Mouse (Mus musculus) stomach, embryonic 15.5 days (tissue): ENCODE measurements at regions not wholly inside any gene's neighbourhood (a gene's known extent, or its start where the extent isn't known, plus 50 kb on each side); places are given as distances from the start of the nearest gene placed in this dataset.
A peak's percentile ranks its signal among the peaks of the same experiment; 100 is the strongest.

Experiments used
- ATAC-seq: fragments of 200-750 bp; cut with Nextera tagmentation; 2 replicates; pipeline ENCODE4 v1.8.0; 2017; ENCODE audit warnings: low read depth, moderate number of reproducible peaks, moderate TSS enrichment; ENCODE audit not compliant: insufficient read depth, low FRiP score
- H3K27ac ChIP-seq: fragments of 300-500 bp; sonication (generic); 2 replicates; pipeline ENCODE4 v1.5.1; 2015; ENCODE audit warnings: mild to moderate bottlenecking, inconsistent platforms
- H3K27me3 ChIP-seq: fragments of 300-500 bp; sonication (generic); replicated peaks from 2 replicates; pipeline ENCODE4 v1.6.1; 2015; ENCODE audit warnings: inconsistent platforms
- H3K36me3 ChIP-seq: fragments of 300-500 bp; sonication (generic); 2 replicates; pipeline ENCODE4 v1.6.1; 2015; ENCODE audit warnings: inconsistent platforms
- H3K4me1 ChIP-seq: fragments of 300-500 bp; sonication (generic); 2 replicates; pipeline ENCODE4 v1.6.1; 2015; ENCODE audit warnings: inconsistent platforms
- H3K4me2 ChIP-seq: fragments of 300-500 bp; sonication (generic); 2 replicates; pipeline ENCODE4 v1.6.1; 2015; ENCODE audit warnings: mild to moderate bottlenecking, inconsistent platforms
- H3K4me3 ChIP-seq: fragments of 300-500 bp; sonication (generic); replicated peaks from 2 replicates; pipeline ENCODE4 v1.5.1; 2015; ENCODE audit warnings: inconsistent platforms
- H3K9ac ChIP-seq: fragments of 300-500 bp; sonication (generic); 2 replicates; pipeline ENCODE4 v1.6.1; 2015; ENCODE audit warnings: inconsistent platforms
- H3K9me3 ChIP-seq: fragments of 300-500 bp; sonication (generic); 2 replicates; pipeline ENCODE4 v1.6.1; 2016; ENCODE audit warnings: inconsistent platforms
- WGBS: fragments of 180-500 bp; shearing (Covaris S2); methylation state at CpG from one replicate; pipeline ENCODE4 v1.1.7; 2015; 5-methylcytosine and 5-hydroxymethylcytosine counted together

- no peak overlapping the region for H3K4me3 ChIP-seq
- 72% methylated on average over 6 of the region's 6 CpGs for WGBS
Observed at GRCm38 (mm10) chr7:135823884-135824750, 108.0 kb upstream of the Mki67 start.

GRCm38 (mm10) chr7:135829246-135829645 is 113.1 kb upstream of the Mki67 start:
- no peaks in the 10 kb centered on the region for H3K27me3 ChIP-seq
- H3K4me2 ChIP-seq: no peak overlapping the region
- no peak overlapping the region for H3K9ac ChIP-seq
- 56% methylated on average over 2 of the region's 2 CpGs for WGBS
- no peak overlapping the region for H3K4me3 ChIP-seq
- no peaks in the 10 kb centered on the region for H3K9me3 ChIP-seq
- no peaks in the 10 kb centered on the region for H3K4me1 ChIP-seq
- H3K27ac ChIP-seq: no peak overlapping the region
- H3K36me3 ChIP-seq: no peaks in the 10 kb centered on the region
- ATAC-seq: no peak

More at GRCm38 (mm10) chr7:135823884-135824750, 108.0 kb upstream of the Mki67 start:
- Histone ChIP-seq H3K9ac (no peak overlapping the region), H3K4me2 (no peak overlapping the region), H3K27ac (no peak overlapping the region), H3K36me3 (no peaks in the 10 kb centered on the region), H3K9me3 (no peaks in the 10 kb centered on the region), H3K4me1 (no peaks in the 10 kb centered on the region), H3K27me3 (no peaks in the 10 kb centered on the region)
- no peak for ATAC-seq

GRCm38 (mm10) chr7:135833425-135833824 is 117.3 kb upstream of the Mki67 start:
- 70% methylated on average over 9 of the region's 9 CpGs for WGBS
- no peak overlapping the region for H3K4me2 ChIP-seq
- no peaks in the 10 kb centered on the region for H3K9me3 ChIP-seq
- H3K36me3 ChIP-seq: no peaks in the 10 kb centered on the region
- H3K27ac ChIP-seq: no peak overlapping the region
- H3K9ac ChIP-seq: no peak overlapping the region
- H3K27me3 ChIP-seq: no peaks in the 10 kb centered on the region
- no peak overlapping the region for H3K4me3 ChIP-seq
- H3K4me1 ChIP-seq: no peaks in the 10 kb centered on the region
- no peak for ATAC-seq

- Histone ChIP-seq H3K27me3 (no peaks in the 10 kb centered on the region), H3K4me2 (no peak overlapping the region), H3K27ac (no peak overlapping the region), H3K9ac (no peak overlapping the region), H3K4me1 (no peaks in the 10 kb centered on the region), H3K36me3 (no peaks in the 10 kb centered on the region), H3K4me3 (no peak overlapping the region), H3K9me3 (no peaks in the 10 kb centered on the region)
- 39% methylated on average over 12 of the region's 12 CpGs for WGBS
- ATAC-seq: peak; percentile 76; the same call in 1 of the 2 replicates
Observed at GRCm38 (mm10) chr7:135836808-135837733, 120.9 kb upstream of the Mki67 start.

- Histone ChIP-seq H3K9ac (no peak overlapping the region), H3K4me3 (no peak overlapping the region), H3K9me3 (no peaks in the 10 kb centered on the region), H3K4me1 (no peaks in the 10 kb centered on the region), H3K4me2 (no peak overlapping the region), H3K36me3 (no peaks in the 10 kb centered on the region), H3K27me3 (no peaks in the 10 kb centered on the region), H3K27ac (no peak overlapping the region)
- no peak for ATAC-seq
- WGBS: 81% methylated on average over 5 of the region's 5 CpGs
Observed at GRCm38 (mm10) chr7:135844018-135844417, 127.9 kb upstream of the Mki67 start.

GRCm38 (mm10) chr7:135847304-135847703 is 131.1 kb upstream of the Mki67 start:
- no peak overlapping the region for H3K9ac ChIP-seq
- no peak for ATAC-seq
- no peaks in the 10 kb centered on the region for H3K4me1 ChIP-seq
- no peaks in the 10 kb centered on the region for H3K9me3 ChIP-seq
- H3K27ac ChIP-seq: no peak overlapping the region
- H3K4me2 ChIP-seq: no peak overlapping the region
- 74% methylated on average over 9 of the region's 9 CpGs for WGBS
- H3K4me3 ChIP-seq: no peak overlapping the region
- H3K36me3 ChIP-seq: no peaks in the 10 kb centered on the region
- no peaks in the 10 kb centered on the region for H3K27me3 ChIP-seq

GRCm38 (mm10) chr7:135848170-135848569 is 132.0 kb upstream of the Mki67 start:
- no peak overlapping the region for H3K9ac ChIP-seq
- WGBS: 35% methylated on average over 4 of the region's 4 CpGs
- ATAC-seq: no peak
- H3K27ac ChIP-seq: peak overlapping the region; percentile 60
- H3K4me2 ChIP-seq: no peak overlapping the region
- H3K4me1 ChIP-seq: peaks cover under 1% of the 10 kb centered on the region; the same call in 1 of the 2 replicates
- H3K36me3 ChIP-seq: no peaks in the 10 kb centered on the region
- 0 out of 2 replicates have a peak, but pooled peaks cover 2% of the 10 kb centered on the region for H3K27me3 ChIP-seq
- no peaks in the 10 kb centered on the region for H3K9me3 ChIP-seq
- no peak overlapping the region for H3K4me3 ChIP-seq

- no peak for ATAC-seq
- peak overlapping the region; percentile 60; the same call in 1 of the 2 replicates for H3K27ac ChIP-seq
- 67% methylated on average over 5 of the region's 5 CpGs for WGBS
Observed at GRCm38 (mm10) chr7:135848833-135849232, 132.7 kb upstream of the Mki67 start.

GRCm38 (mm10) chr7:135853127-135853813 is 137.1 kb upstream of the Mki67 start:
- H3K4me1 ChIP-seq: peaks cover 6% of the 10 kb centered on the region; the same call in 1 of the 2 replicates
- H3K36me3 ChIP-seq: no peaks in the 10 kb centered on the region
- ATAC-seq: no peak
- peak overlapping the region; percentile 56 for H3K4me2 ChIP-seq
- H3K9me3 ChIP-seq: no peaks in the 10 kb centered on the region
- H3K27me3 ChIP-seq: peaks cover 14% of the 10 kb centered on the region; the same call in 1 of the 2 replicates
- H3K27ac ChIP-seq: no peak overlapping the region
- no peak overlapping the region for H3K9ac ChIP-seq
- 7% methylated on average over 39 of the region's 39 CpGs for WGBS
- peak overlapping the region; percentile 24 for H3K4me3 ChIP-seq

More at GRCm38 (mm10) chr7:135848833-135849232, 132.7 kb upstream of the Mki67 start:
- Histone ChIP-seq H3K4me1 (peaks cover 6% of the 10 kb centered on the region; the same call in 1 of the 2 replicates), H3K9me3 (no peaks in the 10 kb centered on the region), H3K9ac (no peak overlapping the region), H3K36me3 (no peaks in the 10 kb centered on the region), H3K4me2 (no peak overlapping the region), H3K27me3 (0 out of 2 replicates have a peak, but pooled peaks cover 7% of the 10 kb centered on the region), H3K4me3 (no peak overlapping the region)

GRCm38 (mm10) chr7:135853814-135854324 is 137.7 kb upstream of the Mki67 start:
- Histone ChIP-seq H3K4me1 (peaks cover 6% of the 10 kb centered on the region; the same call in 1 of the 2 replicates), H3K9ac (no peak overlapping the region), H3K27ac (no peak overlapping the region), H3K36me3 (no peaks in the 10 kb centered on the region), H3K4me3 (peak overlapping the region; percentile 24), H3K9me3 (no peaks in the 10 kb centered on the region), H3K4me2 (peak overlapping the region; percentile 56), H3K27me3 (peaks cover 14% of the 10 kb centered on the region; the same call in 1 of the 2 replicates)
- ATAC-seq: no peak
- 17% methylated on average over 10 of the region's 10 CpGs for WGBS

GRCm38 (mm10) chr7:135860288-135860687 is 144.1 kb upstream of the Mki67 start:
- WGBS: 43% methylated on average over 4 of the region's 4 CpGs
- Histone ChIP-seq H3K4me3 (no peak overlapping the region), H3K27me3 (no peaks in the 10 kb centered on the region), H3K4me1 (peaks cover 27% of the 10 kb centered on the region), H3K36me3 (no peaks in the 10 kb centered on the region), H3K4me2 (no peak overlapping the region), H3K27ac (peak overlapping the region; percentile 72), H3K9ac (no peak overlapping the region), H3K9me3 (no peaks in the 10 kb centered on the region)
- no peak for ATAC-seq
